Mouse (Mus musculus): Measurements from ENCODE around the gene Tfip11. TPM values are rescaled to one million over a fixed set of nuclear protein-coding genes. Genes with fewer than 3 reads are reported as not detected.
A peak's percentile ranks its signal among the peaks of the same experiment; 100 is the strongest.
"Not testable (repeated sequence)": the region's sequence is repeated elsewhere in the genome, so short reads cannot be mapped to it uniquely, and the experiment has no call there.

The Tfip11 gene
- total RNA-seq, 2 experiments from 2014 or later: 20.5 to 20.8 TPM

GRCm38 (mm10) chr5:112289819-112290535 lies 36.2 kb upstream of the Tfip11 start:
- DNase-seq: peak; percentile 72 to 84

- no peak for DNase-seq
Measured at GRCm38 (mm10) chr5:112290536-112290880, 35.6 kb upstream of the Tfip11 start.

- no peak for DNase-seq
Measured at GRCm38 (mm10) chr5:112291866-112292265, 34.3 kb upstream of the Tfip11 start.

GRCm38 (mm10) chr5:112292343-112292980 lies 33.7 kb upstream of the Tfip11 start:
- no peak for DNase-seq

GRCm38 (mm10) chr5:112293800-112294199 lies 32.4 kb upstream of the Tfip11 start:
- DNase-seq: no peak

- no peak for DNase-seq
Measured at GRCm38 (mm10) chr5:112294696-112295095, 31.5 kb upstream of the Tfip11 start.

- DNase-seq: no peak
Measured at GRCm38 (mm10) chr5:112295162-112295561, 31.0 kb upstream of the Tfip11 start.

- no peak for DNase-seq
Measured at GRCm38 (mm10) chr5:112295564-112295963, 30.6 kb upstream of the Tfip11 start.

- no peak for DNase-seq
Measured at GRCm38 (mm10) chr5:112296404-112297181, 29.6 kb upstream of the Tfip11 start.

- no peak for DNase-seq
Measured at GRCm38 (mm10) chr5:112297257-112297656, 28.9 kb upstream of the Tfip11 start.

GRCm38 (mm10) chr5:112298226-112298988 lies 27.8 kb upstream of the Tfip11 start:
- peak in 1 of 2 experiments; percentile 87 for DNase-seq

- DNase-seq: no peak
Measured at GRCm38 (mm10) chr5:112299399-112299798, 26.8 kb upstream of the Tfip11 start.

- no peak for DNase-seq
Measured at GRCm38 (mm10) chr5:112300112-112300511, 26.0 kb upstream of the Tfip11 start.

GRCm38 (mm10) chr5:112300721-112301308 lies 25.3 kb upstream of the Tfip11 start:
- DNase-seq: no peak

- no peak for DNase-seq
Measured at GRCm38 (mm10) chr5:112301694-112302093, 24.5 kb upstream of the Tfip11 start.

GRCm38 (mm10) chr5:112302310-112302709 lies 23.8 kb upstream of the Tfip11 start:
- no peak for DNase-seq

- DNase-seq: no peak
Measured at GRCm38 (mm10) chr5:112305842-112306241, 20.3 kb upstream of the Tfip11 start.

GRCm38 (mm10) chr5:112313222-112313885 lies 12.8 kb upstream of the Tfip11 start:
- no peak for DNase-seq

GRCm38 (mm10) chr5:112316468-112316867 lies 9.7 kb upstream of the Tfip11 start:
- no peak for DNase-seq

- peak; percentile 31 to 76 for DNase-seq
Measured at GRCm38 (mm10) chr5:112317328-112317727, 8.8 kb upstream of the Tfip11 start.

- DNase-seq: not testable (repeated sequence)
Measured at GRCm38 (mm10) chr5:112319343-112319742, 6.8 kb upstream of the Tfip11 start.

All from heart, adult 18-20 months (tissue).